Mouse (Mus musculus) gastrocnemius, postnatal 25 days (tissue): Measurements from ENCODE around the gene D16Ertd472e. TPM values are rescaled to one million over a fixed set of nuclear protein-coding genes. Genes with fewer than 3 reads are reported as not detected.

Source experiments
- total RNA-seq, 2 experiments: library from RNA; stranded (reverse); gene quantifications; 1 replicate in 1 of 2; 2 replicates in 1 of 2; pipeline ENCODE4 v1.2.3; 2021

Gene D16Ertd472e
- total RNA-seq, 2 experiments from 2014 or later: 3.4 to 4.1 TPM

Other genes starting within 250 kb of the D16Ertd472e start
- 1 to 10 TPM; 4.7 to 8.1 TPM for gene Btg3, start 199.5 kb downstream of the D16Ertd472e start, total RNA-seq